Mouse (Mus musculus) E14TG2a.4 (cell line): ENCODE results near the gene Zfp174.

ENCODE experiments used
- CTCF ChIP-seq: conservative IDR thresholded peaks from 2 replicates; pipeline ENCODE4 v1.5.1; 2014; ENCODE audit warnings: low read length
- NANOG ChIP-seq: IDR thresholded peaks from 2 replicates; pipeline ENCODE4 v1.6.1; 2014; ENCODE audit warnings: borderline replicate concordance, low read length, mixed read lengths

- TF ChIP-seq CTCF (peak; percentile 55), NANOG (no peak)
These were observed 7.7 kb upstream of the Zfp174 start for GRCm38 (mm10) chr16:3839157-3839885.
